Mouse (Mus musculus) skeletal muscle tissue, adult 2 months (tissue): ENCODE data around the gene Ehd4.
A peak's percentile ranks its signal among the peaks of the same experiment; 100 is the strongest.

ENCODE experiments used
- DNase-seq: peaks from one replicate; pipeline ENCODE4 v3.0.0-alpha.2; 2012; ENCODE audit warnings: low read depth, low spot score

Ehd4 gene

GRCm38 (mm10) chr2:120154361-120154894 is at the start of gene Ehd4:
Gene Ehd4, minus strand, starts transcription at chr2:120154606.
- peak; percentile 97 for DNase-seq

- DNase-seq, result peak; percentile 89
Measured at GRCm38 (mm10) chr2:120203742-120204141, 49.3 kb upstream of the Ehd4 start.

GRCm38 (mm10) chr2:120200077-120200476 is 45.7 kb upstream of the Ehd4 start:
- no peak for DNase-seq

GRCm38 (mm10) chr2:120188174-120188573 is 33.8 kb upstream of the Ehd4 start:
- no peak for DNase-seq

GRCm38 (mm10) chr2:120187583-120187982 is 33.2 kb upstream of the Ehd4 start:
- no peak for DNase-seq

- DNase-seq, result peak; percentile 31
Measured at GRCm38 (mm10) chr2:120185527-120186276, 31.3 kb upstream of the Ehd4 start.

- DNase-seq, result no peak
Measured at GRCm38 (mm10) chr2:120178936-120179335, 24.5 kb upstream of the Ehd4 start.

GRCm38 (mm10) chr2:120173718-120174117 is 19.3 kb upstream of the Ehd4 start:
- DNase-seq, result no peak

- DNase-seq, result no peak
Measured at GRCm38 (mm10) chr2:120171362-120171761, 17.0 kb upstream of the Ehd4 start.

GRCm38 (mm10) chr2:120170726-120171125 is 16.3 kb upstream of the Ehd4 start:
- DNase-seq, result no peak

- no peak for DNase-seq
Measured at GRCm38 (mm10) chr2:120169382-120169781, 15.0 kb upstream of the Ehd4 start.

GRCm38 (mm10) chr2:120167763-120168162 is 13.4 kb upstream of the Ehd4 start:
- no peak for DNase-seq

- no peak for DNase-seq
Measured at GRCm38 (mm10) chr2:120165474-120165873, 11.1 kb upstream of the Ehd4 start.

- DNase-seq, result peak; percentile 65
Measured at GRCm38 (mm10) chr2:120159434-120159833, 5.0 kb upstream of the Ehd4 start.

GRCm38 (mm10) chr2:120158846-120159245 is 4.4 kb upstream of the Ehd4 start:
- no peak for DNase-seq

GRCm38 (mm10) chr2:120158016-120158415 is 3.6 kb upstream of the Ehd4 start:
- DNase-seq, result no peak

- DNase-seq, result no peak
Measured at GRCm38 (mm10) chr2:120157606-120158005, 3.2 kb upstream of the Ehd4 start.

- DNase-seq, result no peak
Measured at GRCm38 (mm10) chr2:120153586-120154360, 633 bp downstream of the Ehd4 start.

- no peak for DNase-seq
Measured at GRCm38 (mm10) chr2:120150571-120150970, 3.8 kb downstream of the Ehd4 start.

GRCm38 (mm10) chr2:120149634-120150033 is 4.8 kb downstream of the Ehd4 start:
- no peak for DNase-seq

- DNase-seq, result no peak
Measured at GRCm38 (mm10) chr2:120147999-120148398, 6.4 kb downstream of the Ehd4 start.

- no peak for DNase-seq
Measured at GRCm38 (mm10) chr2:120147364-120147763, 7.0 kb downstream of the Ehd4 start.

- no peak for DNase-seq
Measured at GRCm38 (mm10) chr2:120146543-120146942, 7.9 kb downstream of the Ehd4 start.
